Mouse (Mus musculus): ENCODE data around the gene P4ha1.
"Not testable (repeated sequence)": the region's sequence is repeated elsewhere in the genome, so short reads cannot be mapped to it uniquely, and the experiment has no call there.

DNA sequence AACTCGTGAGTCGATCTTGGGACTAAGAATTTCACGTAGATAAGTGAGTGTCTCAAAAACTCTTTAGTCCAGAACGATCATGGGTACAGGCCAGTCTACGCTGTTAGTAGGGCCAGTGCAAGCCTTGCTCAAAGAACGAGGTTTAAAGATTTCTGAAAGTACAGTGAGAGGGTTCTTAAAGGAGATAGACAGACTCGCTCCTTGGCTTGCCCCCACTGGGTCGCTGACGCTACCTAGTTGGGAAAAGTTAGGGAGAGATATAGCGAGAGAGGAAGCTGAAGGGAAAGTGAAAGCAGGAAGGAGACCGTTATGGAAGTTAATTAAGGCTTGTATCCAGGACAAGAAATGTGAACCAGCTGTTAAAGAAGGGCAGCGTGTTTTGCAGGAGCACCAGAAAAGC lies 20.4 kb upstream of the P4ha1 start:
- not testable (repeated sequence) for TF ChIP-seq CTCF (IDR thresholded peaks at IDR 0.05; ENCODE audit: extremely low read depth, insufficient read depth, insufficient read length, insufficient replicate concordance); POLR2A (IDR thresholded peaks at IDR 0.05; ENCODE audit: low read depth, low read length)

Measured in spleen, adult 2 months (tissue).